Mouse (Mus musculus): ENCODE data around the gene Taar9. TPM values are rescaled to one million over a fixed set of nuclear protein-coding genes. Genes with fewer than 3 reads are reported as not detected.
"Not testable (repeated sequence)": the region's sequence is repeated elsewhere in the genome, so short reads cannot be mapped to it uniquely, and the experiment has no call there.

The Taar9 gene
- polyA plus RNA-seq, 1 experiment from 2014 or later, result not detected

GRCm38 (mm10) chr10:24111116-24111778, 1.9 kb upstream of the Taar9 start:
- no peak overlapping the region for H3K4me2 ChIP-seq
- no peaks in the 10 kb centered on the region for H3K4me1 ChIP-seq (replicated peaks)
- WGBS, result 45% methylated on average over 6 of the region's 6 CpGs
- no peak overlapping the region for H3K9ac ChIP-seq
- no peaks in the 10 kb centered on the region for H3K27me3 ChIP-seq
- H3K9me3 ChIP-seq (replicated peaks), result no peaks in the 10 kb centered on the region
- H3K27ac ChIP-seq, result no peak overlapping the region
- no peak overlapping the region for H3K4me3 ChIP-seq
- ATAC-seq (replicated peaks; ENCODE audit: insufficient number of reproducible peaks, insufficient read depth, low FRiP score, low read depth), result no peak
- H3K36me3 ChIP-seq, result no peaks in the 10 kb centered on the region

GRCm38 (mm10) chr10:24108236-24108635, 1.1 kb downstream of the Taar9 start:
- H3K4me1 ChIP-seq (replicated peaks), result no peaks in the 10 kb centered on the region
- no peaks in the 10 kb centered on the region for H3K27me3 ChIP-seq
- no peaks in the 10 kb centered on the region for H3K36me3 ChIP-seq
- 72% methylated on average over 3 of the region's 3 CpGs for WGBS
- no peaks in the 10 kb centered on the region for H3K9me3 ChIP-seq (replicated peaks)
- no peak overlapping the region for H3K4me2 ChIP-seq
- H3K4me3 ChIP-seq, result no peak overlapping the region
- H3K27ac ChIP-seq, result no peak overlapping the region
- no peak overlapping the region for H3K9ac ChIP-seq
- no peak for ATAC-seq (replicated peaks; ENCODE audit: insufficient number of reproducible peaks, insufficient read depth, low FRiP score, low read depth)

- Histone ChIP-seq H3K4me2 (no peak overlapping the region), H3K9ac (no peak overlapping the region), H3K36me3 (no peaks in the 10 kb centered on the region), H3K27me3 (no peaks in the 10 kb centered on the region), H3K4me1 (replicated peaks) (no peaks in the 10 kb centered on the region), H3K4me3 (no peak overlapping the region), H3K27ac (no peak overlapping the region), H3K9me3 (replicated peaks) (no peaks in the 10 kb centered on the region)
- WGBS, result 59% methylated on average over 5 of the region's 5 CpGs
- ATAC-seq (replicated peaks; ENCODE audit: insufficient number of reproducible peaks, insufficient read depth, low FRiP score, low read depth), result no peak
Observed at GRCm38 (mm10) chr10:24107747-24108146, 1.6 kb downstream of the Taar9 start.

- not testable (repeated sequence) for H3K27ac ChIP-seq; H3K27me3 ChIP-seq; H3K9ac ChIP-seq; H3K4me2 ChIP-seq; H3K4me3 ChIP-seq; ATAC-seq (replicated peaks; ENCODE audit: insufficient number of reproducible peaks, insufficient read depth, low FRiP score, low read depth); H3K9me3 ChIP-seq (replicated peaks); H3K36me3 ChIP-seq; H3K4me1 ChIP-seq (replicated peaks)
- 43% methylated on average over 1 of the region's 1 CpGs for WGBS
Observed at GRCm38 (mm10) chr10:24103299-24103698, 6.0 kb downstream of the Taar9 start.

- not testable (repeated sequence) for ATAC-seq (replicated peaks; ENCODE audit: insufficient number of reproducible peaks, insufficient read depth, low FRiP score, low read depth); H3K9ac ChIP-seq; H3K9me3 ChIP-seq (replicated peaks); H3K27ac ChIP-seq; H3K4me1 ChIP-seq (replicated peaks); H3K4me3 ChIP-seq; H3K27me3 ChIP-seq; H3K36me3 ChIP-seq; H3K4me2 ChIP-seq
- whole genome bisulfite sequencing, result 85% methylated on average over 1 of the region's 3 CpGs
Observed at GRCm38 (mm10) chr10:24101812-24102211, 7.5 kb downstream of the Taar9 start, which contains the start of gene Taar8c. Taar8c (minus strand) TSS chr10:24101912.

- H3K9me3 ChIP-seq (replicated peaks); H3K4me2 ChIP-seq; H3K9ac ChIP-seq; H3K4me1 ChIP-seq (replicated peaks); H3K4me3 ChIP-seq; H3K27ac ChIP-seq; H3K36me3 ChIP-seq; H3K27me3 ChIP-seq; ATAC-seq (replicated peaks; ENCODE audit: insufficient number of reproducible peaks, insufficient read depth, low FRiP score, low read depth): not testable (repeated sequence)
- 57% methylated on average over 2 of the region's 2 CpGs for WGBS
Observed at GRCm38 (mm10) chr10:24097010-24097409, 12.3 kb downstream of the Taar9 start.

GRCm38 (mm10) chr10:24092194-24092593, 17.1 kb downstream of the Taar9 start, which contains the start of gene Taar8b:
Taar8b (minus strand) TSS chr10:24092294.
- no peaks in the 10 kb centered on the region for H3K36me3 ChIP-seq
- ATAC-seq (replicated peaks; ENCODE audit: insufficient number of reproducible peaks, insufficient read depth, low FRiP score, low read depth), result no peak
- no peaks in the 10 kb centered on the region for H3K4me1 ChIP-seq (replicated peaks)
- H3K9ac ChIP-seq, result no peak within 1 kb of the TSS
- no peak within 1 kb of the TSS for H3K27ac ChIP-seq
- WGBS, result 62% methylated on average over 2 of the region's 2 CpGs
- no peaks in the 10 kb centered on the region for H3K27me3 ChIP-seq
- H3K9me3 ChIP-seq (replicated peaks), result no peaks in the 10 kb centered on the region
- H3K4me2 ChIP-seq, result no peak within 1 kb of the TSS
- H3K4me3 ChIP-seq, result no peak within 1 kb of the TSS

- ATAC-seq (replicated peaks; ENCODE audit: insufficient number of reproducible peaks, insufficient read depth, low FRiP score, low read depth), result no peak
- Histone ChIP-seq H3K4me3 (no peak overlapping the region), H3K9ac (no peak overlapping the region), H3K36me3 (no peaks in the 10 kb centered on the region), H3K27me3 (no peaks in the 10 kb centered on the region), H3K9me3 (replicated peaks) (no peaks in the 10 kb centered on the region), H3K4me1 (replicated peaks) (no peaks in the 10 kb centered on the region), H3K4me2 (no peak overlapping the region), H3K27ac (no peak overlapping the region)
- 88% methylated on average over 2 of the region's 2 CpGs for WGBS
Observed at GRCm38 (mm10) chr10:24087168-24087567, 22.2 kb downstream of the Taar9 start.

GRCm38 (mm10) chr10:24086555-24086954, 22.8 kb downstream of the Taar9 start:
- 52% methylated on average over 5 of the region's 5 CpGs for WGBS
- H3K27me3 ChIP-seq, result no peaks in the 10 kb centered on the region
- H3K36me3 ChIP-seq, result no peaks in the 10 kb centered on the region
- ATAC-seq (replicated peaks; ENCODE audit: insufficient number of reproducible peaks, insufficient read depth, low FRiP score, low read depth), result no peak
- H3K4me2 ChIP-seq, result no peak overlapping the region
- H3K4me3 ChIP-seq, result no peak overlapping the region
- no peaks in the 10 kb centered on the region for H3K4me1 ChIP-seq (replicated peaks)
- H3K9ac ChIP-seq, result no peak overlapping the region
- H3K9me3 ChIP-seq (replicated peaks), result no peaks in the 10 kb centered on the region
- H3K27ac ChIP-seq, result no peak overlapping the region

GRCm38 (mm10) chr10:24085936-24086335, 23.4 kb downstream of the Taar9 start:
- H3K4me1 ChIP-seq (replicated peaks), result no peaks in the 10 kb centered on the region
- no peak overlapping the region for H3K4me3 ChIP-seq
- ATAC-seq (replicated peaks; ENCODE audit: insufficient number of reproducible peaks, insufficient read depth, low FRiP score, low read depth), result no peak
- no peak overlapping the region for H3K9ac ChIP-seq
- H3K4me2 ChIP-seq, result no peak overlapping the region
- no peaks in the 10 kb centered on the region for H3K36me3 ChIP-seq
- no peaks in the 10 kb centered on the region for H3K27me3 ChIP-seq
- no peak overlapping the region for H3K27ac ChIP-seq
- WGBS, result 82% methylated on average over 5 of the region's 5 CpGs
- no peaks in the 10 kb centered on the region for H3K9me3 ChIP-seq (replicated peaks)

- WGBS, result 28% methylated on average over 3 of the region's 3 CpGs
Observed at GRCm38 (mm10) chr10:24080166-24080565, 29.2 kb downstream of the Taar9 start.

GRCm38 (mm10) chr10:24076200-24076599, 33.1 kb downstream of the Taar9 start, which contains the start of gene Taar8a:
Taar8a (plus strand) TSS chr10:24076500.
- ATAC-seq (replicated peaks; ENCODE audit: insufficient number of reproducible peaks, insufficient read depth, low FRiP score, low read depth); H3K4me3 ChIP-seq; H3K4me2 ChIP-seq; H3K27ac ChIP-seq; H3K4me1 ChIP-seq (replicated peaks); H3K9ac ChIP-seq; H3K36me3 ChIP-seq; H3K27me3 ChIP-seq; H3K9me3 ChIP-seq (replicated peaks): not testable (repeated sequence)
- WGBS, result 75% methylated on average over 2 of the region's 4 CpGs

More at GRCm38 (mm10) chr10:24080166-24080565, 29.2 kb downstream of the Taar9 start:
- no peak for ATAC-seq (replicated peaks; ENCODE audit: insufficient number of reproducible peaks, insufficient read depth, low FRiP score, low read depth)
- Histone ChIP-seq H3K36me3 (no peaks in the 10 kb centered on the region), H3K27me3 (no peaks in the 10 kb centered on the region), H3K4me1 (replicated peaks) (no peaks in the 10 kb centered on the region), H3K4me3 (no peak overlapping the region), H3K27ac (no peak overlapping the region), H3K9ac (no peak overlapping the region), H3K9me3 (replicated peaks) (no peaks in the 10 kb centered on the region), H3K4me2 (no peak overlapping the region)

All from heart, embryonic 15.5 days (tissue).